Mouse (Mus musculus) testis, postnatal 10 days (tissue): ENCODE results near the gene Gm49321.
A peak's percentile ranks its signal among the peaks of the same experiment; 100 is the strongest.

Source experiments
- DNase-seq: peaks from one replicate; pipeline ENCODE4 v3.0.0; 2021; ENCODE audit warnings: low spot score

The Gm49321 gene

GRCm38 (mm10) chr12:73937353-73937752 lies at the start of gene Gm49321:
TSS of gene Gm49321 (plus strand) at chr12:73937653.
- no peak for DNase-seq

GRCm38 (mm10) chr12:73888003-73888783 lies 49.3 kb upstream of the Gm49321 start:
- no peak for DNase-seq

GRCm38 (mm10) chr12:73889571-73889970 lies 47.9 kb upstream of the Gm49321 start:
- DNase-seq: no peak

- DNase-seq: no peak
Observed at GRCm38 (mm10) chr12:73890086-73890485, 47.4 kb upstream of the Gm49321 start.

GRCm38 (mm10) chr12:73892616-73893015 lies 44.8 kb upstream of the Gm49321 start:
- no peak for DNase-seq

GRCm38 (mm10) chr12:73894838-73895237 lies 42.6 kb upstream of the Gm49321 start:
- DNase-seq: no peak

- no peak for DNase-seq
Observed at GRCm38 (mm10) chr12:73895674-73896073, 41.8 kb upstream of the Gm49321 start.

GRCm38 (mm10) chr12:73896471-73896870 lies 41.0 kb upstream of the Gm49321 start:
- DNase-seq: no peak

GRCm38 (mm10) chr12:73898281-73898680 lies 39.2 kb upstream of the Gm49321 start:
- no peak for DNase-seq

- no peak for DNase-seq
Observed at GRCm38 (mm10) chr12:73904133-73904934, 33.1 kb upstream of the Gm49321 start.

GRCm38 (mm10) chr12:73905041-73905440 lies 32.4 kb upstream of the Gm49321 start:
- no peak for DNase-seq

GRCm38 (mm10) chr12:73905555-73905954 lies 31.9 kb upstream of the Gm49321 start:
- DNase-seq: no peak

GRCm38 (mm10) chr12:73907079-73907672 lies 30.3 kb upstream of the Gm49321 start:
- no peak for DNase-seq

GRCm38 (mm10) chr12:73907673-73908150 lies 29.7 kb upstream of the Gm49321 start:
- peak; percentile 96 for DNase-seq

GRCm38 (mm10) chr12:73908274-73909012 lies 29.0 kb upstream of the Gm49321 start:
- peak; percentile 75 for DNase-seq

GRCm38 (mm10) chr12:73909013-73909575 lies 28.4 kb upstream of the Gm49321 start:
- DNase-seq: no peak

- DNase-seq: no peak
Observed at GRCm38 (mm10) chr12:73918479-73918878, 19.0 kb upstream of the Gm49321 start.

GRCm38 (mm10) chr12:73930266-73930665 lies 7.2 kb upstream of the Gm49321 start:
- no peak for DNase-seq

GRCm38 (mm10) chr12:73931274-73931673 lies 6.2 kb upstream of the Gm49321 start:
- DNase-seq: peak; percentile 56

- no peak for DNase-seq
Observed at GRCm38 (mm10) chr12:73934528-73934927, 2.9 kb upstream of the Gm49321 start.

GRCm38 (mm10) chr12:73939542-73939941 lies 2.1 kb downstream of the Gm49321 start:
- DNase-seq: no peak

- DNase-seq: no peak
Observed at GRCm38 (mm10) chr12:73948415-73948814, 11.0 kb downstream of the Gm49321 start.
